Mouse (Mus musculus) gastrocnemius, postnatal 25 days (tissue): ENCODE measurements around the gene Gnaz. TPM values are rescaled to one million over a fixed set of nuclear protein-coding genes. Genes with fewer than 3 reads are reported as not detected.
"Not testable (repeated sequence)": the region's sequence is repeated elsewhere in the genome, so short reads cannot be mapped to it uniquely, and the experiment has no call there.

ENCODE experiments used
- DNase-seq: peaks from one replicate; pipeline ENCODE4 v3.0.0; 2022
- total RNA-seq, 2 experiments: library from RNA; stranded (reverse); gene quantifications; 1 replicate in 1 of 2; 2 replicates in 1 of 2; pipeline ENCODE4 v1.2.3; 2021

Gene Gnaz
- total RNA-seq, 2 experiments from 2014 or later = 0.24 to 0.26 TPM

DNA sequence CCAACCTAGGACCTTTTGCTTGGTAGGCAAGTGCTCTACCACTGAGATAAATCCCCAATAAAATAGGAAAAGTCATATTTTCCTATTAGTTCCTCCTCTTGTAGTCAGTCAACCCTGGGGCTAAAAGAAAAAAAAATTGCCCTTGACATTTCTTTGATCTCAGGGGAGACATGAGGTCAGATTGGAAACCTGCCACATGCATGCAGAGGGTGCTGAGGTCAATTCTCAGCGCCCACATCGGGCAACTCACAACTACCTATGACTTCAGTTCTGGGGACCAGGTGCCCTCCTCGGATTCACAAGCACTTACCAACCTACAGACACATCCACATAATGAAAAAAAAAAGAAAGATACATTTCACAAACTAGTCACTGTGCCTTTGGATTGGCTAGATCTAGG is 63.3 kb downstream of the Gnaz start:
- DNase-seq = no peak

DNA sequence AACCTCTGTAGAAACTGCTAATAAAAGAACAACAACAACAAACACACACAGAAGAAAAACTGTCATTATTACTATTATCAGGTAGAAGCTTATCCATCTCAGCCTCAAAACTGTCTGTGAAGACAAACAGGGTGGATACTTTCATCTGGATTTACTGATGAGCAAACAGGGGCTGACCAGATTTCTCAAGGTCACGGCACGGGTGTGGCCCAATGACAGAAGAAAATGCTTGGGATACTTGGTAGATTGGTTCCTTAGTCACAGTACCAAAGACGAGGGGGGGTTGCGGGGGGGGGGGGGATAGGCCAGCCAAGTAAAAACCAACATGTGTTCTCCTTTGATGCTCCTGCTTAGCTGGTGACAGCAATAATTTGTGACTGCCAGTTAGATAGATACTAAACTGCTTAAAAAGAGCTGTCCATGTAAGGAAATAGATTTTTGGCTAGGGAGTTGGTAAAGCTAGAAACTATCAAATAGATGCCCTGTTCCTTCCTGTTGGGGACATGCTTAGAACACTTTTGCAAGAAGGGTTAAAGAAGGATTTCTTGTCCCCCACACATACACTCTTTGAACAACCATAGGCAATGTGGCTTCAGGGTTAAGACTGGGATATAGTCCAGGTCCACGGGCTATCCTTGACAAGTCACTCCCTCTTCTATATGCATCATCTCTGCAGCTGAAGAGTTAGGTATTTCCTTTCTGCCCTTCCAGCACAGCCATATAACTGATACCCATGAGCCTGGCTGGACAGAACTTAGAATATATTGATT is 64.6 kb downstream of the Gnaz start:
- no peak for DNase-seq

DNA sequence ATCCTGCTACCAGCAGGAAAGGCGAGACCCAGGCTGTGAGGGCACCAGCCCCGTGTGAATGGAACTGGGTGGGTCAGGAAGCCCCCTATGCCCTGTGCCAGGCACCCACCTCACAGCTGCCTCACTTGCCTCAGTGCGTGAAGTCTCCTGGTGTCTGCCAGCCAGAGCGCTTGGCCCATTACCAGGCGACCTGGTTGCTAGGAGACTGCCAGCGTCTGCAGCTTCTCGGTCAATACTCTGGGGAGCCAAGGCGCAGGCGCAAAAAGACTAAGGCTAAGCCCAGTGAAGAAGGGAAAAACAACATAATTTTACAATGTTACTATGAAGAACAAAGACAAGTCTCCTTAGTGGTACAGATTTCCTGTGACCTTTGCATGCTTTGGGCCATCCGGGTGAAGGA is 65.4 kb downstream of the Gnaz start, which contains the start of gene Rsph14:
Gene Rsph14 (minus strand): TSS at position 192 of the 400 bp plus-strand sequence.
- DNase-seq = peak; percentile 54

DNA sequence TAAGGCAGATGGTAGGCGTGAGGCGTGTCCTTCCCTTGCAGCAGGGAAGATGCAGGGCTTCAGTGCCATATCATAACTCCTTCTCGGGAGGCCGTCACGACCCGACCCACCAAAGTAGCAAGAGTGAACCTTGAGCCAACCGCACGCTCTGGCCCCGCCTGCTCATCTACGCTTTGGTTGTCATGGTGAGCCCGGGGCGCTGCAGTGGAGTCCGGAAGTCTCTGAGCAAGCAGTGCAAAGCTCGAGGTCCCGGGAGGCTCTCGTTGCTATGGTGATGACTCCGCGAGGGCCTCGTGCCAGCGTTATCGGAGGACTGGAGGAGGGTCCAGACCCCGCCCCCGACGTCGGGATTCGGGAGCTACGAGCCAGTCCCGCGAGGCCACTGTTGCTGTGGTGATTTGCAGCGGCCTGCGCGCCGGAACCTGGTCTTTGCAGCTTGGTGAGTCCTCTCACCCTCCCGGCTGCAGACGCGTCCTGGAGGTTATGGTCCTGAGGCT is 70.0 kb downstream of the Gnaz start, which contains the start of gene Rab36:
Gene Rab36 (plus strand): TSS at position 176 of the 497 bp plus-strand sequence.
- peak; percentile 88 for DNase-seq

DNA sequence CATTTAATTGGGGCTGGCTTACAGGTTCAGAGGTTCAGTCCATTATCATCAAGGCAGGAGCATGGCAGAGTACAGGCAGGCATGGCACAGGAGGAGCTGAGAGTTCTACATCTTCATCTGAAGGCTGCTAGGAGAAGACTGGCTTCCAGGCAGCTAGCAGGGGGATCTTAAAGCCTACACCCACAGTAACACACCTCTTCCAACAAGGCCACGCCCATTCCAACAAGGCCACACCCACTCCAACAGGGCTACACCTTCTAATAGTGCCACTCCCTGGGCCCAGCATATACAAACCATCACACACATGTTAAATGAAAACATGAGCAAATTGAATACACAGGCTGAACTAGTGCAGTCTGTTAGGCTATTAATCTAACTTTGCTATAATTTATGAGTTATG is 75.1 kb downstream of the Gnaz start:
- not testable (repeated sequence) for DNase-seq

GRCm38 (mm10) chr10:75044459-75044858 is 77.5 kb downstream of the Gnaz start:
- no peak for DNase-seq

- no peak for DNase-seq
Measured at GRCm38 (mm10) chr10:75045831-75046230, 78.9 kb downstream of the Gnaz start.

DNA sequence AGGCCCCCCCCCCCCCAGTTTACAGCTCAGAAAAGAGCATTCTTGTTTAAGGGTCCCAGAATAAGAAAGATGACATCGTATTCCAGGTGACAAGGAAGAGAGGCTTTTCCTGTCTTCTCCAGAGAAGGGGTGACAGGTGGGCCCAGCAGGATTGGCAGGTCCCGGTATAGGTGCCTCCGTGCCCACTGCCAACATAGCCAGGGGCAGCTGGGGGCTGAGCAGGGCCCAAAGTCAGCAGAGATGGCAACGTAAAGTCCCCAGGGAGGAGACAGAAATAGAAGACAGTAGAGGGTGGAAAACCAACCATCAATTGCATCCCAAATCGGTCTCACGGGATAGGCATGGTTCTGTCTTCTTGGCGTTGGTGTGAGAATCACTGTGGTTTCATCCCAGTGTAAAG is 81.7 kb downstream of the Gnaz start:
- no peak for DNase-seq

DNA sequence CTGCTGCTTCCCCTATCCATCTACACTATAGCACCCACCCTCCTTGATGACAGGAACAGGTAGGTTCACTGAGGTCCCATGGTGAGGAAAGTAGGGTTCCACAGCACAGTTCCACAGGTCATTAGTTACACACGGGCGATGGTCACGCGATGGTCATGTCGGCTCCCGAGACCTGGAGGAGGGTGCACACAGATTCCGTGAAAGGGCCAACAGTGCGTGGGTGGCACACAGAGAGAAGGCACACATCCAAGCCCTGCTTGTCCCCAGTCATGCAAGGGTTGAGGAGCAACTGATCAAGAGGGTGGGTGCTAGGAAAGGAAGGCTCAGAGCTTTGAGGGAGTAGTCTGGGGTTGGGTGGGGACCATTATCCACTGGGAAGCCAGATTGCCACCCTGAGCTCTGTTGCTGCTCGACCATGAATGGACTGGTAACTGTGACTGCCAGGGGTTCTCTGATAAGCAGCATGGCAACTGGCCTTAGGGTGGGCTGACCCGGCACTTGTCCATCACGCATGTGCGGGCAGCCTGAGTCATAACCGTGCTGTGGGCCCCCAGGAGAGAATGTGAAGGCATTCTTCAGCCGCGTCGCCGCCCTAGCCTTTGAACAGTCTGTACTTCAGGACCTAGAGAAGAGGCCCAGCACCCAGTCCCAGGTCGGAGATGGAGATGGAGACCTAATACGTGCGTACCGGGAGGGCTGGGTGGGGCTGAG is 84.5 kb downstream of the Gnaz start:
- DNase-seq = no peak

- no peak for DNase-seq
Measured at GRCm38 (mm10) chr10:75052902-75053301, 85.9 kb downstream of the Gnaz start.

DNA sequence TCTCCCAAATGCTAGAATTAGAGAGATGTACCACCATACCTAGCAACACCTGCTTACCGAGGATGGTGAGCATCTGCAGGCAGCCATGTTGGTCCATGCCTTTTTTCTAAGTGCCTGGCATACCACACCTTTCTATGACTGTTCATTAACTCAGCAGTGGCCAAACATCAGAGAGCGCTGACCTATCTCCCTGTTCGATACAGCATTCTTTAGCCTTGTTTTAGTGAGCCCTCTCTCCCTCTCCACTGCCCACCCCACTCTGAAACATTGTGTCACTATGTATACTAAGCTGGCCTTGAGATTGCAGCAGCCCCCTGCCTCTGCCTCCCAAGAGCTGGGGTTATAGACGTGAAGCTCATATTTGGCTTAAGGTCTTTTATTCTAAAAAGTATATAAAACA is 86.7 kb downstream of the Gnaz start:
- no peak for DNase-seq

DNA sequence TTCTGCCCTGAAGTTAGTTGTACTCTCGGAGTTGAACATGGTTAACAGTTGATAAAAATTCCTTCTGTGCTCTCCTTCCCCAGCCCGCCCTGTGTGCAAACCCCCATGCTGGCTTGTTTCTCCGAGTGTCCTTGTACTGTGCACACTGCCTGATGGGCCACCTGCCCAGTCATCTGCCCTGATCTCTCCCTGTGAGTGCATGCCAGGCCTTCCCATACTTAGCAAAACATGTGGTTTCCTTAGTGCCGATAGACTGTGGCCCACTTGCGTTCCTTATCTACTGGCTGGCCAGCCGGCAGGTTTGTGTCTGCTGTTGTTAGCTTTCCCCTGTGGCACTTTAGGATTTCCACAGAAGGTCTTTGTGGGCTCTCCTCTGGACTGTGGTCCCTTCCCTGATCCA is 87.1 kb downstream of the Gnaz start:
- DNase-seq = no peak

- no peak for DNase-seq
Measured at GRCm38 (mm10) chr10:75055672-75056071, 88.7 kb downstream of the Gnaz start.

GRCm38 (mm10) chr10:75056255-75056654 is 89.3 kb downstream of the Gnaz start:
- DNase-seq = no peak

DNA sequence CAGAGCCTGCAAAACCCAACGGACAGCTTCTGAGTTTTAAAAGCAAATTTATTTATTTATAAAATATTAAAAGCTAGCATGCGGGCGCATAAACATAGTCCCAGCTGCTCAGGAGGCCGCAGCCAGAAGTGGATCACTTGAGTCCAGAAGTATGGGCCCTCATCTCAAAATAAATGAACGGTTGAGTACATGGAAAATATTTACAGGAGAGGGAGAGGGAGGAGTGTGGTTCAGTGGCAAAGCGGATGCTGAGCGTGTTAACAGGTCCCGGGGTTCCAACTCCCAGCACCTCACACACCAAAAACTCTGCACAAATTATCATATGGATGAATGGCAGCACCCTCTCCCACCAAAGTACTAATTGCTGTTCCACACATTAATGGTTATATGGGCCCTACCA is 91.4 kb downstream of the Gnaz start:
- DNase-seq = no peak

- DNase-seq = no peak
Measured at GRCm38 (mm10) chr10:75058761-75059395, 91.9 kb downstream of the Gnaz start.

GRCm38 (mm10) chr10:75059396-75059795 is 92.4 kb downstream of the Gnaz start:
- DNase-seq = peak; percentile 64

- DNase-seq = peak; percentile 78
Measured at GRCm38 (mm10) chr10:75060217-75060842, 93.4 kb downstream of the Gnaz start, which contains the start of gene Bcr. TSS of gene Bcr (plus strand) at chr10:75060592.

GRCm38 (mm10) chr10:75060843-75061235 is 93.9 kb downstream of the Gnaz start:
- no peak for DNase-seq

- no peak for DNase-seq
Measured at GRCm38 (mm10) chr10:75061341-75062188, 94.6 kb downstream of the Gnaz start.

DNA sequence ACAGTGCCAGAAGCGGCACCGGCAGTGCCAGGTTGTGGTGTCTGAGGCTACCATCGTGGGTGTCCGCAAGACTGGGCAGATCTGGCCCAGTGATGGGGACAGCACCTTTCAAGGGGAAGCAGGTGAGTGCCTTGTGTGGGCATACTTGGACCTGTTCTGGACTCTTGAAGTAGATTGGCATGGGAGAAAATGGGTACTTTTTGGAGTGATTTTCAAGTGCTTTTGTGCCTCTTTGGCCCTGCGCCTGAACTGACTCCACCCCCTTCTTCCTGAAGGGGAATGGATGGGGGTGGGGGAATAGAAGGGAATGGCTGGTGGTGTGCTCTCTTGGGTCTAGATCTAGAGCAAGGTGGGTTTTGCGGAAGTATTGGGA is 95.2 kb downstream of the Gnaz start:
- DNase-seq = no peak
